Mouse (Mus musculus) kidney, embryonic 15.5 days (tissue): ENCODE measurements at regions not wholly inside any gene's neighbourhood (a gene's known extent, or its start where the extent isn't known, plus 50 kb on each side); places are given as distances from the start of the nearest gene placed in this dataset.

Source experiments
- ATAC-seq: fragments of 200-750 bp; cut with Nextera tagmentation; replicated peaks from 2 replicates; pipeline ENCODE4 v1.8.0; 2017; ENCODE audit warnings: moderate TSS enrichment; ENCODE audit not compliant: low FRiP score
- H3K27ac ChIP-seq: fragments of 300-500 bp; sonication (generic); 2 replicates; pipeline ENCODE4 v1.5.1; 2015; ENCODE audit warnings: mild to moderate bottlenecking, inconsistent platforms
- H3K27me3 ChIP-seq: fragments of 300-500 bp; sonication (generic); 2 replicates; pipeline ENCODE4 v1.6.1; 2015; ENCODE audit warnings: inconsistent platforms
- H3K36me3 ChIP-seq: fragments of 300-500 bp; sonication (generic); 2 replicates; pipeline ENCODE4 v1.6.1; 2015; ENCODE audit warnings: inconsistent platforms
- H3K4me1 ChIP-seq: fragments of 300-500 bp; sonication (generic); 2 replicates; pipeline ENCODE4 v1.6.1; 2015; ENCODE audit warnings: inconsistent platforms
- H3K4me2 ChIP-seq: fragments of 300-500 bp; sonication (generic); 2 replicates; pipeline ENCODE4 v1.6.1; 2015; ENCODE audit warnings: moderate library complexity, mild to moderate bottlenecking, inconsistent platforms
- H3K4me3 ChIP-seq: fragments of 300-500 bp; sonication (generic); replicated peaks from 2 replicates; pipeline ENCODE4 v1.5.1; 2015; ENCODE audit warnings: mild to moderate bottlenecking, inconsistent platforms
- H3K9ac ChIP-seq: fragments of 300-500 bp; sonication (generic); 2 replicates; pipeline ENCODE4 v1.6.1; 2015; ENCODE audit warnings: mild to moderate bottlenecking, inconsistent platforms
- H3K9me3 ChIP-seq: fragments of 300-500 bp; sonication (generic); replicated peaks from 2 replicates; pipeline ENCODE4 v1.6.1; 2016; ENCODE audit warnings: inconsistent platforms
- WGBS: fragments of 180-500 bp; shearing (Covaris S2); methylation state at CpG from one replicate; pipeline ENCODE4 v1.1.7; 2015; ENCODE audit warnings: mixed read lengths; 5-methylcytosine and 5-hydroxymethylcytosine counted together

GRCm38 (mm10) chr16:5534385-5534784, 278.6 kb upstream of the Eef2kmt start:
- Histone ChIP-seq H3K4me2 (no peak overlapping the region), H3K27ac (no peak overlapping the region), H3K9me3 (no peaks in the 10 kb centered on the region), H3K36me3 (no peaks in the 10 kb centered on the region), H3K4me1 (0 out of 2 replicates have a peak, but pooled peaks cover 4% of the 10 kb centered on the region), H3K27me3 (0 out of 2 replicates have a peak, but pooled peaks cover 3% of the 10 kb centered on the region), H3K4me3 (no peak overlapping the region), H3K9ac (no peak overlapping the region)
- 62% methylated on average over 3 of the region's 3 CpGs for WGBS
- ATAC-seq: no peak

GRCm38 (mm10) chr16:5532281-5532680, 276.5 kb upstream of the Eef2kmt start:
- WGBS: 73% methylated on average over 3 of the region's 3 CpGs

GRCm38 (mm10) chr16:5529823-5530222, 274.0 kb upstream of the Eef2kmt start:
- no peak for ATAC-seq
- H3K4me2 ChIP-seq: no peak overlapping the region
- no peak overlapping the region for H3K4me3 ChIP-seq
- 85% methylated on average over 2 of the region's 2 CpGs for whole genome bisulfite sequencing
- H3K9me3 ChIP-seq: no peaks in the 10 kb centered on the region
- H3K9ac ChIP-seq: no peak overlapping the region
- no peaks in the 10 kb centered on the region for H3K36me3 ChIP-seq
- no peak overlapping the region for H3K27ac ChIP-seq
- no peaks in the 10 kb centered on the region for H3K27me3 ChIP-seq
- no peaks in the 10 kb centered on the region for H3K4me1 ChIP-seq

More at GRCm38 (mm10) chr16:5532281-5532680, 276.5 kb upstream of the Eef2kmt start:
- Histone ChIP-seq H3K27me3 (0 out of 2 replicates have a peak, but pooled peaks cover 3% of the 10 kb centered on the region), H3K4me2 (no peak overlapping the region), H3K4me1 (0 out of 2 replicates have a peak, but pooled peaks cover 4% of the 10 kb centered on the region), H3K36me3 (no peaks in the 10 kb centered on the region), H3K27ac (no peak overlapping the region), H3K9me3 (no peaks in the 10 kb centered on the region), H3K4me3 (no peak overlapping the region), H3K9ac (no peak overlapping the region)
- no peak for ATAC-seq

GRCm38 (mm10) chr16:5527936-5528335, 272.2 kb upstream of the Eef2kmt start:
- WGBS: 38% methylated on average over 4 of the region's 4 CpGs
- Histone ChIP-seq H3K9me3 (no peaks in the 10 kb centered on the region), H3K4me3 (no peak overlapping the region), H3K4me2 (no peak overlapping the region), H3K27ac (no peak overlapping the region), H3K27me3 (no peaks in the 10 kb centered on the region), H3K4me1 (0 out of 2 replicates have a peak, but pooled peaks cover 8% of the 10 kb centered on the region), H3K36me3 (no peaks in the 10 kb centered on the region), H3K9ac (no peak overlapping the region)
- no peak for ATAC-seq

- 0 out of 2 replicates have a peak overlapping the region, but pooled peaks have one; percentile 37 for H3K27ac ChIP-seq
- H3K4me3 ChIP-seq: no peak overlapping the region
- H3K4me2 ChIP-seq: no peak overlapping the region
- ATAC-seq: peak; percentile 64
- H3K27me3 ChIP-seq: no peaks in the 10 kb centered on the region
- no peak overlapping the region for H3K9ac ChIP-seq
- 59% methylated on average over 5 of the region's 5 CpGs for WGBS
- H3K9me3 ChIP-seq: no peaks in the 10 kb centered on the region
- 0 out of 2 replicates have a peak, but pooled peaks cover 8% of the 10 kb centered on the region for H3K4me1 ChIP-seq
- H3K36me3 ChIP-seq: no peaks in the 10 kb centered on the region
These were observed 268.6 kb upstream of the Eef2kmt start for GRCm38 (mm10) chr16:5524375-5524774.

GRCm38 (mm10) chr16:5523402-5524021, 267.7 kb upstream of the Eef2kmt start:
- Histone ChIP-seq H3K4me3 (no peak overlapping the region), H3K4me2 (no peak overlapping the region), H3K9me3 (no peaks in the 10 kb centered on the region), H3K36me3 (no peaks in the 10 kb centered on the region), H3K27me3 (no peaks in the 10 kb centered on the region), H3K4me1 (0 out of 2 replicates have a peak, but pooled peaks cover 8% of the 10 kb centered on the region), H3K9ac (no peak overlapping the region), H3K27ac (0 out of 2 replicates have a peak overlapping the region, but pooled peaks have one; percentile 37)
- ATAC-seq: no peak
- 46% methylated on average over 7 of the region's 7 CpGs for WGBS

GRCm38 (mm10) chr16:5517746-5518145, 262.0 kb upstream of the Eef2kmt start:
- no peak overlapping the region for H3K27ac ChIP-seq
- no peaks in the 10 kb centered on the region for H3K27me3 ChIP-seq
- no peak for ATAC-seq
- no peaks in the 10 kb centered on the region for H3K4me1 ChIP-seq
- H3K9ac ChIP-seq: no peak overlapping the region
- H3K4me2 ChIP-seq: no peak overlapping the region
- no peaks in the 10 kb centered on the region for H3K36me3 ChIP-seq
- 69% methylated on average over 5 of the region's 5 CpGs for WGBS
- H3K4me3 ChIP-seq: no peak overlapping the region
- H3K9me3 ChIP-seq: no peaks in the 10 kb centered on the region

- no peaks in the 10 kb centered on the region for H3K4me1 ChIP-seq
- H3K27ac ChIP-seq: no peak overlapping the region
- WGBS: 75% methylated on average over 5 of the region's 5 CpGs
- no peaks in the 10 kb centered on the region for H3K9me3 ChIP-seq
- ATAC-seq: no peak
- H3K9ac ChIP-seq: no peak overlapping the region
- no peak overlapping the region for H3K4me2 ChIP-seq
- no peaks in the 10 kb centered on the region for H3K36me3 ChIP-seq
- H3K4me3 ChIP-seq: no peak overlapping the region
- no peaks in the 10 kb centered on the region for H3K27me3 ChIP-seq
These were observed 260.1 kb upstream of the Eef2kmt start for GRCm38 (mm10) chr16:5515867-5516266.

GRCm38 (mm10) chr16:5507261-5507660, 251.5 kb upstream of the Eef2kmt start:
- H3K27ac ChIP-seq: no peak overlapping the region
- H3K27me3 ChIP-seq: no peaks in the 10 kb centered on the region
- no peaks in the 10 kb centered on the region for H3K4me1 ChIP-seq
- H3K9me3 ChIP-seq: no peaks in the 10 kb centered on the region
- 73% methylated on average over 8 of the region's 8 CpGs for WGBS
- H3K4me2 ChIP-seq: no peak overlapping the region
- no peaks in the 10 kb centered on the region for H3K36me3 ChIP-seq
- no peak overlapping the region for H3K9ac ChIP-seq
- no peak for ATAC-seq
- no peak overlapping the region for H3K4me3 ChIP-seq

- H3K27me3 ChIP-seq: no peaks in the 10 kb centered on the region
- ATAC-seq: no peak
- H3K27ac ChIP-seq: no peak overlapping the region
- no peak overlapping the region for H3K4me2 ChIP-seq
- 83% methylated on average over 7 of the region's 7 CpGs for WGBS
- no peaks in the 10 kb centered on the region for H3K9me3 ChIP-seq
- no peaks in the 10 kb centered on the region for H3K4me1 ChIP-seq
- no peak overlapping the region for H3K9ac ChIP-seq
- H3K36me3 ChIP-seq: no peaks in the 10 kb centered on the region
- no peak overlapping the region for H3K4me3 ChIP-seq
These were observed 246.2 kb upstream of the Eef2kmt start for GRCm38 (mm10) chr16:5501961-5502360.

GRCm38 (mm10) chr16:5496051-5496685, 240.4 kb upstream of the Eef2kmt start:
- Histone ChIP-seq H3K9me3 (no peaks in the 10 kb centered on the region), H3K9ac (no peak overlapping the region), H3K4me3 (no peak overlapping the region), H3K36me3 (no peaks in the 10 kb centered on the region), H3K4me1 (peaks cover 12% of the 10 kb centered on the region), H3K27me3 (no peaks in the 10 kb centered on the region), H3K27ac (peak overlapping the region; percentile 49), H3K4me2 (no peak overlapping the region)
- 72% methylated on average over 2 of the region's 2 CpGs for WGBS
- ATAC-seq: peak; percentile 78

GRCm38 (mm10) chr16:5493352-5493751, 237.6 kb upstream of the Eef2kmt start:
- Histone ChIP-seq H3K4me3 (no peak overlapping the region), H3K36me3 (no peaks in the 10 kb centered on the region), H3K9ac (no peak overlapping the region), H3K27me3 (no peaks in the 10 kb centered on the region), H3K9me3 (no peaks in the 10 kb centered on the region), H3K4me2 (peak overlapping the region; percentile 12), H3K4me1 (peaks cover 12% of the 10 kb centered on the region), H3K27ac (no peak overlapping the region)
- 15% methylated on average over 6 of the region's 6 CpGs for WGBS
- 0 out of 2 replicates have a peak, but pooled peaks have one; percentile 53 for ATAC-seq
